Mouse (Mus musculus): ENCODE measurements around the gene St3gal5. TPM values are rescaled to one million over a fixed set of nuclear protein-coding genes. Genes with fewer than 3 reads are reported as not detected.

The St3gal5 gene
- total and polyA plus RNA-seq, 3 experiments = 24.4 to 51.8 TPM; not detected in 1

- Histone ChIP-seq H3K9ac (ENCODE audit: control insufficient read depth, low read depth, low read length, poor library complexity, severe bottlenecking) (no peak overlapping the region), H3K27ac (ENCODE audit: control insufficient read depth, low read depth, low read length) (no peak overlapping the region), H3K4me1 (ENCODE audit: control insufficient read depth in 1 of 2, insufficient read depth in 2 of 2, low read length in 2 of 2) (no peaks in the 10 kb centered on the region), H3K79me2 (ENCODE audit: control insufficient read depth, insufficient read depth, low read length, poor library complexity) (no peaks in the 10 kb centered on the region), H3K4me3 (ENCODE audit: control insufficient read depth in 1 of 2, insufficient read depth in 1 of 2, low read depth in 2 of 2, low read length in 2 of 2) (no peak overlapping the region), H3K9me3 (replicated peaks; ENCODE audit: insufficient read depth, low read length) (no peaks in the 10 kb centered on the region), H3K27me3 (ENCODE audit: control insufficient read depth in 1 of 2, insufficient read depth in 2 of 2, low read length in 2 of 2) (peaks cover 0 to 4% of the 10 kb centered on the region in 2 experiments; a peak in 2 of 4 replicates), H3K36me3 (ENCODE audit: control insufficient read depth in 1 of 2, insufficient read depth in 2 of 2, low read length in 2 of 2) (no peaks in the 10 kb centered on the region)
- TF ChIP-seq ZNF384 (IDR thresholded peaks at IDR 0.05; ENCODE audit: low read depth, low read length) = no peak
- TF ChIP-seq POLR2AphosphoS5 (IDR thresholded peaks at IDR 0.05; ENCODE audit: borderline replicate concordance, low read depth, low read length) = no peak
- TF ChIP-seq POLR2AphosphoS2 (IDR thresholded peaks at IDR 0.05; ENCODE audit: low read length) = no peak
- no peak for TF ChIP-seq ELF1 (IDR thresholded peaks at IDR 0.05; ENCODE audit: low read depth, low read length)
- no peak for TF ChIP-seq MYC (IDR thresholded peaks at IDR 0.05; ENCODE audit: low read depth, low read length)
- no peak for TF ChIP-seq MAFK (IDR thresholded peaks at IDR 0.05; ENCODE audit: borderline replicate concordance, low read depth, low read length)
- TF ChIP-seq ZC3H11A (IDR thresholded peaks at IDR 0.05; ENCODE audit: low read depth, low read length) = no peak
- no peak for DNase-seq (ENCODE audit: low read depth, low spot score)
These were observed 26.0 kb upstream of the St3gal5 start for GRCm38 (mm10) chr6:72071281-72071870.

DNA sequence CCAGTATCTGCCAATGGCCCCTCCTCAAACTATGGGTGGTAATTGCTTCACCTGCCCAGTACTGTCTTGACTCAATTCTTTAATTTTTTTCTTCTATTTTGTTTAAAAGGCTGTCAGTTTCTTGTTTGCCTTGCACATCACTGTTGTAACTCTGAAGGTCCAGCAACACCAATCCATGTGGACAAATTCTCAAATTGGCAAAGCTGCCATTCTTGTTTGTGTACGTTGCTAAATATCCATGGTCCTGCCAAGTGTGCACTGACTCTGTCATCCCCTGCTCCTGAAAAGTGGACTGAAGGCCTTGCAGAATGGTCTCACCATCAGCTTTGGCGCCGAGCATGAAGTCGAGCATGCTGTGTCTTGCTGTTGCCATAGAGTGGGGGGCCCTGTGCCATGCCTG is 23.6 kb upstream of the St3gal5 start:
- TF ChIP-seq POLR2A (IDR thresholded peaks at IDR 0.05; ENCODE audit: control insufficient read depth in 1 of 2, insufficient read depth in 1 of 2, low read depth in 1 of 2, low read length in 2 of 2, poor library complexity in 1 of 2) (no peak), USF2 (IDR thresholded peaks at IDR 0.05; ENCODE audit: borderline replicate concordance in 1 of 2, insufficient read depth in 1 of 2, low read depth in 1 of 2, low read length in 2 of 2) (no peak), POLR2AphosphoS2 (IDR thresholded peaks at IDR 0.05; ENCODE audit: low read length) (no peak), ETS1 (IDR thresholded peaks at IDR 0.05; ENCODE audit: low read depth, low read length) (no peak), E2F4 (IDR thresholded peaks at IDR 0.05; ENCODE audit: borderline replicate concordance, low read depth, low read length) (no peak), HCFC1 (IDR thresholded peaks at IDR 0.05; ENCODE audit: low read depth, low read length) (no peak), MYC (IDR thresholded peaks at IDR 0.05; ENCODE audit: low read depth, low read length) (no peak), TAL1 (IDR thresholded peaks at IDR 0.05; ENCODE audit: low read length) (no peak), NELFE (IDR thresholded peaks at IDR 0.05; ENCODE audit: low read depth, low read length) (no peak), RCOR1 (IDR thresholded peaks at IDR 0.05; ENCODE audit: low read depth, low read length) (no peak), CHD1 (IDR thresholded peaks at IDR 0.05; ENCODE audit: low read depth, low read length) (no peak), ZNF384 (IDR thresholded peaks at IDR 0.05; ENCODE audit: low read depth, low read length) (no peak), JUND (IDR thresholded peaks at IDR 0.05; ENCODE audit: low read depth, low read length) (no peak), TBP (IDR thresholded peaks at IDR 0.05; ENCODE audit: low read depth, low read length) (no peak), MEF2A (IDR thresholded peaks at IDR 0.05; ENCODE audit: extremely low read depth, insufficient replicate concordance, low read depth, low read length, poor library complexity, severe bottlenecking) (no peak), TCF12 (IDR thresholded peaks at IDR 0.05; ENCODE audit: low read depth, low read length) (no peak), USF1 (IDR thresholded peaks at IDR 0.05; ENCODE audit: low read depth, low read length) (no peak), NRF1 (IDR thresholded peaks at IDR 0.05; ENCODE audit: insufficient read depth, low read depth, low read length, poor library complexity, severe bottlenecking) (no peak), SIN3A (IDR thresholded peaks at IDR 0.05; ENCODE audit: low read length) (no peak)
- H3K9me3 ChIP-seq (replicated peaks; ENCODE audit: insufficient read depth, low read length) = no peaks in the 10 kb centered on the region
- H3K4me1 ChIP-seq (ENCODE audit: control insufficient read depth in 1 of 2, insufficient read depth in 2 of 2, low read length in 2 of 2) = no peaks in the 10 kb centered on the region
- H3K27me3 ChIP-seq (ENCODE audit: control insufficient read depth in 1 of 2, insufficient read depth in 2 of 2, low read length in 2 of 2) = peaks cover 0 to 4% of the 10 kb centered on the region in 2 experiments; a peak in 2 of 4 replicates
- no peaks in the 10 kb centered on the region for H3K79me2 ChIP-seq (ENCODE audit: control insufficient read depth, insufficient read depth, low read length, poor library complexity)
- H3K4me3 ChIP-seq (ENCODE audit: control insufficient read depth in 1 of 2, insufficient read depth in 1 of 2, low read depth in 2 of 2, low read length in 2 of 2) = no peak overlapping the region
- no peak overlapping the region for H3K27ac ChIP-seq (ENCODE audit: control insufficient read depth, low read depth, low read length)
- H3K36me3 ChIP-seq (ENCODE audit: control insufficient read depth in 1 of 2, insufficient read depth in 2 of 2, low read length in 2 of 2) = no peaks in the 10 kb centered on the region
- no peak overlapping the region for H3K9ac ChIP-seq (ENCODE audit: control insufficient read depth, low read depth, low read length, poor library complexity, severe bottlenecking)
- no peak for DNase-seq (ENCODE audit: low read depth, low spot score)
